26 mouse cellular contexts compared by ENCODE assay signal in genomic region chr11:110451590-110451989, GRCm38 (mm10). TPM values are rescaled to one million over a fixed set of nuclear protein-coding genes. Genes with fewer than 3 reads are reported as not detected.
A peak's percentile ranks its signal among the peaks of the same experiment; 100 is the strongest.
DNase-seq lines count a peak whose midpoint lies in the region; ATAC-seq and TF ChIP-seq lines count a peak whose summit lies in the region.
"Had no signal": no experiment of that assay in that cellular context is flagged by ENCODE, and none has a peak within 500 bp of the region (broad histone marks: within the 10 kb centered on the region; RNA-seq: fewer than 3 reads in every experiment).

No protein-coding gene starts in this region.

- ATAC-seq in liver, embryonic 11.5 days (replicated peaks; ENCODE audit: low FRiP score): no peak
- ATAC-seq in lung, embryonic 16.5 days (ENCODE audit: low read depth): no peak
- ATAC-seq in forebrain, embryonic 16.5 days: no peak
- ATAC-seq: CD4-positive, CD25-positive, alpha-beta regulatory T cell, adult 4 months; forebrain, embryonic 14.5 days; hindbrain, embryonic 16.5 days had no signal

- peak overlapping the region; percentile 66 for H3K27ac ChIP-seq in liver, adult 2 months (replicated peaks; ENCODE audit: insufficient read depth, low read depth, low read length)
- H3K27ac ChIP-seq in liver, embryonic 11.5 days (ENCODE audit: low read depth, low read length): no peak overlapping the region
- H3K27ac ChIP-seq in lung, embryonic 16.5 days (ENCODE audit: low read length): 0 out of 2 replicates have a peak overlapping the region, but pooled peaks have one; percentile 20
- no peak overlapping the region for H3K27ac ChIP-seq in forebrain, embryonic 16.5 days (ENCODE audit: low read length)
- H3K27ac ChIP-seq: embryonic facial prominence, embryonic 12.5 days; embryonic facial prominence, embryonic 15.5 days; heart, embryonic 15.5 days; hindbrain, embryonic 10.5 days; hindbrain, embryonic 13.5 days had no signal

- no peaks in the 10 kb centered on the region for H3K36me3 ChIP-seq in liver, adult 2 months (ENCODE audit: control insufficient read depth, insufficient read depth, low read length)
- no peaks in the 10 kb centered on the region for H3K36me3 ChIP-seq in liver, embryonic 11.5 days (ENCODE audit: control insufficient read depth, insufficient read depth, low read length)
- no peaks in the 10 kb centered on the region for H3K36me3 ChIP-seq in lung, embryonic 16.5 days (ENCODE audit: control insufficient read depth, insufficient read depth, low read length)
- no peaks in the 10 kb centered on the region for H3K36me3 ChIP-seq in forebrain, embryonic 16.5 days (ENCODE audit: control insufficient read depth, insufficient read depth)
- H3K36me3 ChIP-seq: embryonic facial prominence, embryonic 12.5 days; embryonic facial prominence, embryonic 15.5 days; heart, embryonic 12.5 days; heart, embryonic 15.5 days; hindbrain, embryonic 13.5 days had no signal

- no peak overlapping the region for H3K4me2 ChIP-seq in liver, embryonic 11.5 days
- no peak overlapping the region for H3K4me2 ChIP-seq in lung, embryonic 16.5 days (ENCODE audit: low read depth, low read length)
- H3K4me2 ChIP-seq in forebrain, embryonic 16.5 days (ENCODE audit: low read length): no peak overlapping the region
- H3K4me2 ChIP-seq: embryonic facial prominence, embryonic 12.5 days; embryonic facial prominence, embryonic 15.5 days; heart, embryonic 12.5 days; heart, embryonic 15.5 days; hindbrain, embryonic 13.5 days had no signal

- H3K9me3 ChIP-seq in liver, embryonic 11.5 days (ENCODE audit: control insufficient read depth, low read length): no peaks in the 10 kb centered on the region
- no peaks in the 10 kb centered on the region for H3K9me3 ChIP-seq in lung, embryonic 16.5 days (ENCODE audit: control insufficient read depth, low read length)
- no peaks in the 10 kb centered on the region for H3K9me3 ChIP-seq in forebrain, embryonic 16.5 days (ENCODE audit: control insufficient read depth, low read length)
- H3K9me3 ChIP-seq: embryonic facial prominence, embryonic 12.5 days; embryonic facial prominence, embryonic 15.5 days; heart, embryonic 12.5 days; heart, embryonic 15.5 days; hindbrain, embryonic 10.5 days; hindbrain, embryonic 13.5 days had no signal

- no peaks in the 10 kb centered on the region for H3K27me3 ChIP-seq in liver, adult 2 months (ENCODE audit: control insufficient read depth, insufficient read depth, low read length)
- no peaks in the 10 kb centered on the region for H3K27me3 ChIP-seq in liver, embryonic 11.5 days (replicated peaks; ENCODE audit: control insufficient read depth, insufficient read depth, low read length)
- H3K27me3 ChIP-seq in lung, embryonic 16.5 days (ENCODE audit: control insufficient read depth, insufficient read depth, low read depth, low read length): no peaks in the 10 kb centered on the region
- no peaks in the 10 kb centered on the region for H3K27me3 ChIP-seq in forebrain, embryonic 16.5 days (replicated peaks; ENCODE audit: control insufficient read depth, insufficient read depth, low read length)
- H3K27me3 ChIP-seq: embryonic facial prominence, embryonic 12.5 days; embryonic facial prominence, embryonic 15.5 days; heart, embryonic 15.5 days had no signal

- no peak for TF ChIP-seq CTCF in liver, adult 2 months (IDR thresholded peaks at IDR 0.05; ENCODE audit: low read depth, low read length)

- 20% methylated on average over 7 of the region's 7 CpGs for WGBS in liver, adult 2 months
- WGBS in liver, embryonic 11.5 days: 67% methylated on average over 7 of the region's 7 CpGs
- 44% methylated on average over 7 of the region's 7 CpGs for WGBS in lung, embryonic 16.5 days
- 34% methylated on average over 7 of the region's 7 CpGs for WGBS in large intestine, adult 2 months
- 87% methylated on average over 7 of the region's 7 CpGs for WGBS in forebrain, embryonic 16.5 days

- H3K9ac ChIP-seq in liver, adult 2 months (ENCODE audit: low read depth, low read length): no peak overlapping the region
- H3K9ac ChIP-seq in liver, embryonic 11.5 days (ENCODE audit: low read depth, low read length): no peak overlapping the region
- H3K9ac ChIP-seq in lung, embryonic 16.5 days (ENCODE audit: low read length): no peak overlapping the region
- H3K9ac ChIP-seq in forebrain, embryonic 16.5 days (replicated peaks; ENCODE audit: low read depth, low read length): no peak overlapping the region
- H3K9ac ChIP-seq: embryonic facial prominence, embryonic 12.5 days; embryonic facial prominence, embryonic 15.5 days; heart, embryonic 12.5 days; heart, embryonic 15.5 days; hindbrain, embryonic 13.5 days had no signal

- H3K4me1 ChIP-seq in liver, adult 2 months (ENCODE audit: control insufficient read depth, insufficient read depth, low read length): peaks cover 5% of the 10 kb centered on the region; the same call in 1 of the 2 replicates
- H3K4me1 ChIP-seq in liver, embryonic 11.5 days (replicated peaks; ENCODE audit: control insufficient read depth, insufficient read depth, low read length): peaks cover 41% of the 10 kb centered on the region
- peaks cover 43% of the 10 kb centered on the region for H3K4me1 ChIP-seq in lung, embryonic 16.5 days (replicated peaks; ENCODE audit: control insufficient read depth, insufficient read depth, low read length)
- peaks cover 32% of the 10 kb centered on the region for H3K4me1 ChIP-seq in forebrain, embryonic 16.5 days (replicated peaks; ENCODE audit: control insufficient read depth, insufficient read depth, low read length)

- H3K4me3 ChIP-seq in liver, adult 2 months (ENCODE audit: insufficient read depth, low read depth, low read length): no peak overlapping the region
- no peak overlapping the region for H3K4me3 ChIP-seq in liver, embryonic 11.5 days (ENCODE audit: low read depth, low read length)
- H3K4me3 ChIP-seq in lung, embryonic 16.5 days (ENCODE audit: low read length): no peak overlapping the region
- no peak overlapping the region for H3K4me3 ChIP-seq in forebrain, embryonic 16.5 days (replicated peaks; ENCODE audit: low read length)
- H3K4me3 ChIP-seq: embryonic facial prominence, embryonic 12.5 days; embryonic facial prominence, embryonic 15.5 days; heart, embryonic 12.5 days; heart, embryonic 15.5 days; hindbrain, embryonic 10.5 days; hindbrain, embryonic 13.5 days had no signal

- H3K79me2 ChIP-seq in liver, adult 2 months (ENCODE audit: control insufficient read depth, insufficient read depth, low read length): peaks cover 6% of the 10 kb centered on the region

- peak; percentile 96 for DNase-seq in liver, adult 2 months (ENCODE audit: extremely low read depth, low read depth, low spot score)
- no peak for DNase-seq in liver, embryonic 11.5 days (ENCODE audit: low spot score)
- DNase-seq in lung, postnatal 10 days: no peak
- peak; percentile 43 for DNase-seq in large intestine, adult 2 months (ENCODE audit: low read depth, low spot score)
- no peak for DNase-seq in kidney, postnatal 10 days
- DNase-seq: adrenal gland, adult 2 months; adrenal gland, postnatal 14 days; cerebellum, adult 11 months; cerebellum, adult 2 months; cerebellum, adult 9-11 months; cerebellum, postnatal 25 days; gastrocnemius, postnatal 10 days; gastrocnemius, postnatal 36 days; heart, postnatal 10 days; heart, postnatal 36 days had no signal

- no peak for TF ChIP-seq POLR2A in liver, adult 2 months (IDR thresholded peaks at IDR 0.05; ENCODE audit: extremely low read depth, insufficient read depth, low read length)

RNA-seq across cellular contexts. Expression of gene Map2k6, which starts 52.7 kb away (rescaled TPM):
- total RNA-seq in liver, adult 2 months (2014; rRNA removed): 13.0 and 22.5 TPM in 2 replicates
- polyA plus RNA-seq in liver, adult 2 months (2012; rRNA removed): 2.0 and 2.8 TPM in 2 replicates
- polyA plus RNA-seq in liver, embryonic 11.5 days (2014; fragmentation: Nextera tagmentation; extraction: Ambion mirVana): 14.8 and 15.0 TPM in 2 replicates
- 16.8 and 17.6 TPM in 2 replicates for polyA plus RNA-seq in lung, embryonic 16.5 days (2015; fragmentation: Nextera tagmentation; extraction: Ambion mirVana)
- polyA plus RNA-seq in large intestine, adult 2 months (2012; rRNA removed): 3.5 and 4.5 TPM in 2 replicates
- 44.7 and 51.7 TPM in 2 replicates for polyA plus RNA-seq in forebrain, embryonic 16.5 days (2015; fragmentation: Nextera tagmentation; extraction: Ambion mirVana)

Comparison
In these comparisons a context has a peak if more than half of its experiments do, and no peak if none do; other contexts are left out.
1. DNase-seq: peak in liver, adult 2 months (single experiment) and large intestine, adult 2 months (single experiment); none in liver, embryonic 11.5 days (single experiment), lung, postnatal 10 days (single experiment) and kidney, postnatal 10 days (single experiment).
2. H3K27ac ChIP-seq: peak in liver, adult 2 months (single experiment) and lung, embryonic 16.5 days (single experiment); none in liver, embryonic 11.5 days (single experiment) and forebrain, embryonic 16.5 days (single experiment).